Mouse (Mus musculus): Measurements from ENCODE around the gene Was. TPM values are rescaled to one million over a fixed set of nuclear protein-coding genes. Genes with fewer than 3 reads are reported as not detected.
A peak's percentile ranks its signal among the peaks of the same experiment; 100 is the strongest.
"Not testable (repeated sequence)": the region's sequence is repeated elsewhere in the genome, so short reads cannot be mapped to it uniquely, and the experiment has no call there.

Was gene
- total RNA-seq, 2 experiments from 2014 or later: 1.4 to 1.6 TPM

- DNase-seq (ENCODE audit: low spot score in 2 of 2): peak; percentile 94 to 95
Observed at GRCm38 (mm10) chrX:8074430-8075014, 15.8 kb downstream of the Was start, which contains the start of gene Suv39h1. Gene Suv39h1 (minus strand): TSS chrX:8074760.

- DNase-seq (ENCODE audit: low spot score in 2 of 2): no peak
Observed at GRCm38 (mm10) chrX:8073881-8074429, 16.3 kb downstream of the Was start.

- no peak for DNase-seq (ENCODE audit: low spot score in 2 of 2)
Observed at GRCm38 (mm10) chrX:8069166-8069565, 21.1 kb downstream of the Was start.

- not testable (repeated sequence) for DNase-seq (ENCODE audit: low spot score in 2 of 2)
Observed at GRCm38 (mm10) chrX:8051044-8051781, 39.1 kb downstream of the Was start.

GRCm38 (mm10) chrX:8033009-8033408 is 57.3 kb downstream of the Was start:
- no peak for DNase-seq (ENCODE audit: low spot score in 2 of 2)

Other genes with a start within 250 kb of the Was start
- 10 to 100 TPM; 75.3 to 87.4 TPM for gene Otud5, start 249.1 kb downstream of the Was start, total RNA-seq (2021)
- gene Pim2, start 212.2 kb downstream of the Was start, total RNA-seq (2021): 10 to 100 TPM; 49.3 to 58.8 TPM
- gene Slc35a2, start 206.5 kb downstream of the Was start, total RNA-seq (2021): 10 to 100 TPM; 38.9 to 45.9 TPM
- 10 to 100 TPM; 93.4 to 96.7 TPM for gene Pqbp1, start 191.2 kb downstream of the Was start, total RNA-seq (2021)
- gene Timm17b, start 191.1 kb downstream of the Was start, total RNA-seq (2021): 10 to 100 TPM; 21.9 to 23.8 TPM
- gene Gm10491, start 182.7 kb downstream of the Was start, total RNA-seq (2021): not detected
- gene Gm10490, start 181.0 kb downstream of the Was start, total RNA-seq (2021): not detected
- gene Pcsk1n, start 170.7 kb downstream of the Was start, total RNA-seq (2021): 100 to 1,000 TPM; 437 to 442 TPM
- gene Eras, start 161.9 kb downstream of the Was start, total RNA-seq (2021): not detected
- 10 to 100 TPM; 41.6 to 43.5 TPM for gene Hdac6, start 142.6 kb downstream of the Was start, total RNA-seq (2021)
- gene Gata1, start 112.4 kb downstream of the Was start, total RNA-seq (2021): not detected
- under 1 TPM in 1 of 2 experiments, not detected in 1; 0.84 TPM for gene Glod5, start 72.0 kb downstream of the Was start, total RNA-seq (2021)
- 10 to 100 TPM; 20.3 to 24.9 TPM for gene Suv39h1, start 15.7 kb downstream of the Was start, total RNA-seq (2021)
- gene Wdr13, start 42.4 kb upstream of the Was start, total RNA-seq (2021): 100 to 1,000 TPM; 205 to 211 TPM
- 100 to 1,000 TPM in 1 of 2 experiments, 10 to 100 TPM in 1; 77.0 to 135 TPM for gene Rbm3, start 55.4 kb upstream of the Was start, total RNA-seq (2021)
- gene Tbc1d25, start 85.7 kb upstream of the Was start, total RNA-seq (2021): 10 to 100 TPM; 13.2 to 13.4 TPM
- gene Ebp, start 103.0 kb upstream of the Was start, total RNA-seq (2021): 10 to 100 TPM; 28.2 to 29.0 TPM
- 100 to 1,000 TPM in 1 of 2 experiments, 10 to 100 TPM in 1; 95.4 to 105 TPM for gene Porcn, start 116.0 kb upstream of the Was start, total RNA-seq (2021)
- 10 to 100 TPM; 22.9 to 23.8 TPM for gene Ftsj1, start 161.9 kb upstream of the Was start, total RNA-seq (2021)
- gene Slc38a5, start 180.6 kb upstream of the Was start, total RNA-seq (2021): 1 to 10 TPM; 2.0 to 2.1 TPM
- not detected for gene Ssxb10, start 236.9 kb upstream of the Was start, total RNA-seq (2021)

All from layer of hippocampus, adult 18-20 months (tissue).